Mouse (Mus musculus): ENCODE results near the gene Asic4.

The Asic4 gene

DNA sequence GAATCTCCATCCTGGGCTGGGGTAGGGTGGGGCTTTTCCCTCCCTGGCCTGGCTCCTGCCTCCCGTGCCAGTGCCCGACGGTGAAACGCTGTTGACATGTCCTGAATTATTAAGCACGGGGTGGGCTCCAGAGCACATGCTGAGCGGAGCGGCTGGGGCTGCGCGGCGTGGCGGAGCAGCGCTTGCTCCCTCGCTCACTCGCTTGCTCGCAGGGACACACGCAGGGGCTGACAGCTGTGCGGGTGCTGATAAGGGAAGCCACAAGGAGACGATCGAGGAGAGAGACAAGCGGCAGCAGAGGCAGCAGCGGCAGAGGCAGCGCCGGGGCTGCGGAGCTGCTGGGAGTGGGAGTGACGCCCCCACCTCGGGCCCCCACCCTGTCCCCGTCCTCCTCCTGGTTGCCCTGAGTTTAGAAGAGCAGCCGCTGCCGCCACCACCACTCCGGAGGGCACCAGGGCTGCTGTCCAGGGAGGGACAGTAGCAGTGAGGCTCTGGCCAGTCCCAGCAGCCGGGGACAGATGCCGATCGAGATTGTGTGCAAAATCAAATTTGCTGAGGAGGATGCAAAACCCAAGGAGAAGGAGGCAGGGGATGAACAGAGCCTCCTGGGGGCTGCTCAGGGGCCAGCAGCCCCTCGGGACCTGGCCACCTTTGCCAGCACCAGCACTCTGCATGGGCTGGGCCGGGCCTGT, at the start of gene Asic4:
Gene Asic4 (plus strand): TSS at position 123 of the 692 bp plus-strand sequence.
- in situ Hi-C loops (cut with MboI): no loop called here

DNA sequence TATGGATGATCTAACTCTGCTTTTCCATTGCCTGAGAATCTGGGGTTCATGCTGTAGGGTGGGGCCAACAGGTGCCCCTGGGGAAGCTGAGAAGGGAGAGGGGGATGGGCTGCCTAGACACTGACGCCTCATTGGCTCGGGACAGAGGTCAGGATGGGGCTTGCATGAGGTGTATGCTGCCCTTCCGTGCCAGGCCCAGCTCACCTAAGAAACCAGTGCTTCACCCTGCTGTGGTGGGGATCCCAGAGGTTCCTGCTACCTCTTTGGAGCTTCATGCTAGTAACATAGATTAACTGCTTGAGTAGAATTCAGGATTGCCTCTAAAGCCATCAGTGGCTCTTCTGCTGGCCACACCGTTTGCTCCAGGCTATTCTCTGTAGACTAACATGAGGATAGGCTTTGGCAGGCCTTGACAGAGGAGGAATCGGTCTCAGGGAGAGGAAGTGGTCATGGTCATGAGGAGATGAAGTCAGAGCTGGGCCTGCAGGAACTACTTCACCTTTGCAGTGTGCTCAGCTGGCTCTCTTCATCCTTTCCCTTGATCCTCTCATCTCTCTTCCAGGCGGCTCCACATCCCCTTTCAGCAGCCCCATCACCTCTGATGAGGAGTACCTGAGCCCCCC, 49.6 kb upstream of the Asic4 start:
- in situ Hi-C loops (cut with MboI): no loop called here

DNA sequence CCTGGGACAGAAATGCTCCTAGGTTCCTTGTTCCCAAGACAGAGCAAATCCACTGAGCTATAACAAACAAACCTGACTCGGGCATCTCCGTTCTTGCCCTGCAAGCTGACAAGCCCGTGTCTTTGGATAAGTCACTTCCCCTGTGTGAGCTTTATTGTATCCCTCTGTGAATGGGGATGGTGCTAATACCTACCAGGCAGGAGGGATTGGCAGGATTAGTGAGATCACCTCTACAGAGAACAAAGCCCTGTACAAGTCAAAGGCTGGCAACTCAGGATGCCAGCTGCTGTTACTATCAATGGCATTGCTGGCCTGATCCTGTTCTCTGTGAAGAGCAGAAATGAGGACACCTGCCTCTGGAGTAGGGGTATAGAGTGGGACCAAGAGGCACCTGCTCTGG, 44.7 kb upstream of the Asic4 start:
- in situ Hi-C loops (cut with MboI): no loop called here

DNA sequence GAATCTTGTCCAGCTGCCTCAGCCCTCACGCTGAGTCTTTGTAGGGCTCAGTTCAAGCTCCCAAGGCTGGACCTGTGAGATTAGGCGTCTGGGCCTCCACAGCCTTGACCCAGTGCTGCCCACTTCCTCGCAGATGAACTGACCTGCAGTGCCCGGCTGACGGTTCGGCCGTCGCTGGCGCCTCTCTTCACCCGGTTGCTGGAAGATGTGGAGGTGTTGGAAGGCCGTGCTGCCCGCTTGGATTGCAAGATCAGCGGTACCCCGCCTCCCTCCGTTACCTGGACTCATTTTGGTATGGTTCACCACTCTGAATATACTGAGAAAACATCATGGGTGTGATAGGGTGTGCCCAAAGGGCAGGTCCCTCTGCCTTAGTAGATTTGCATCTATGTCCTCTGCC, 44.1 kb upstream of the Asic4 start:
- in situ Hi-C loops (cut with MboI): no loop called here

- in situ Hi-C loops (cut with MboI): no loop called here
Observed at GRCm38 (mm10) chr1:75407056-75407455, 43.2 kb upstream of the Asic4 start.

DNA sequence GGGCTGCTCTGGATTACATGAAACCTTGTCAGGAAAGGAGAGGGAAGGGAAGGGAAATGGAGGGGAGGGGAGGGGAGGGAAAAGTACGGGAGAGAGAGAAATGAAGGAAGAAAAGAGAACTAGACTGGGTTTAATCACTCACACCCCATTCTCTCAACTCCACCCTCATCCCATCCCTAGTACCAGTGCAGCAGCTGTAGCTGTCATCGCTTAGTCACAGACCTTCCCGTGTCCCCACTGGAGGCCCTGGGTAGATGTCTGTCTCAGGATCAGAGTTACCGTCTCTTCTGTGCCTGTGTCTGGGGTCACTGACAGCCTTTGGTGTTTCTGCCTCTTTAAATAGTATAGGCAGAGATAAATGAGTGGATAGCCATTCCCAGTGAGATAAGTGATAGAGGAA, 42.0 kb upstream of the Asic4 start:
- in situ Hi-C loops (cut with MboI): no loop called here

DNA sequence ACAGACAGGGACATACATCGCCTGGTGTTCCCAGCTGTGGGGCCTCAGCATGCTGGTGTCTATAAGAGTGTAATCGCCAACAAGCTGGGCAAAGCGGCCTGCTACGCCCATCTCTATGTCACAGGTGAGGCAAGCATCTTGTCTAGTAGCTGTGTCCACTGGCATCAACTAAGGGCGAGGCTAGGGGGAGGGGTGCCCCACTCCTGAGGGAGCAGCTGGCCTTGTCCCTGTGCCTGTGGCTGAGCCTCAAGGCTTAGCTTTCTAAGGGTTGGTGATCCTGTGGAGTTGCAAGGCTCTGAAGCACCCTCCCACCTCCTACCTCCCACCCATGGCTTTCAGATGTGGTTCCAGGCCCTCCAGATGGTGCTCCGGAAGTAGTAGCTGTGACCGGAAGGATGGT, 40.3 kb upstream of the Asic4 start:
- in situ Hi-C loops (cut with MboI): no loop called here

GRCm38 (mm10) chr1:75412196-75412595, 38.0 kb upstream of the Asic4 start:
- in situ Hi-C loops (cut with MboI): no loop called here

DNA sequence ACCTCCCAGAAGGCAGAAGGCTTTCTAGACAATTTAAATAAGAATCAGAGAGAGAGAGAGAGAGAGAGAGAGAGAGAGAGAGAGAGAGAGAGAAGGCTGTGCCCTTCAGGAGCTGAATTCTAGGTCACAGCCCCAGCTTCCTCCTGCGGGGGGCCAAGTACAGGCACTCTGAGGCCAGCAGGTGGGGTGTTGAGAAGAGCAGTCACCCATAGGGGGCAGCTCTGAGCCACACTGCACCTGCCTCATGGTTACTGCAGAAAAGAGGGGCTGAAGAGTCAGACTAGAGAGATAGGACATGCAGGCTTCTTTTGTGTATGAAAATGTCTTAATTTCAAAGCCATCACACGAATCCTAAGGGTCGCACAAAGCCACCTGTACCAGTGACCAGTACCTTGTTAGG, 36.5 kb upstream of the Asic4 start:
- in situ Hi-C loops (cut with MboI): no loop called here

GRCm38 (mm10) chr1:75421794-75422193, 28.4 kb upstream of the Asic4 start:
- in situ Hi-C loops (cut with MboI): no loop called here

DNA sequence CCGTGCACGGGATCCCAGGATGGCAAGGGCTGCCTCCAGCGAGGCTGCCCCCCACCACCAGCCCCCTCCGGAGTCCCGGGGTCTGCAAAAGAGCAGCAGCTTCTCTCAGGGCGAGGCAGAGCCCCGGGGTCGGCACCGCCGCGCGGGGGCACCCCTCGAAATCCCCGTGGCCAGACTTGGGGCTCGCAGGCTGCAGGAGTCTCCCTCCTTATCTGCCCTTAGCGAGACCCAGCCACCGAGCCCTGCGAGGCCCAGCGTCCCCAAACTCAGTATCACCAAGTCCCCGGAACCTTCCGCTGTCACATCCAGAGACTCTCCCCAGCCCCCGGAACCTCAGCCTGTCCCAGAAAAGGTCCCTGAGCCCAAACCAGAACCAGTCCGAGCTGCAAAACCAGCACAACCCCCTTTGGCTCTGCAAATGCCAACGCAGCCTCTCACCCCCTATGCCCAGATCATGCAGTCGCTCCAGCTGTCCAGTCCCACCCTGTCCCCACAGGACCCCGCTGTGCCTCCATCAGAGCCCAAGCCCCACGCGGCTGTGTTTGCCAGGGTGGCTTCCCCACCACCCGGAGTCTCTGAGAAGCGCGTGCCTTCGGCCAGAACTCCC, 27.9 kb upstream of the Asic4 start:
- in situ Hi-C loops (cut with MboI): no loop called here

- in situ Hi-C loops (cut with MboI): no loop called here
Observed at GRCm38 (mm10) chr1:75422823-75423471, 27.3 kb upstream of the Asic4 start.

- in situ Hi-C loops (cut with MboI): no loop called here
Observed at GRCm38 (mm10) chr1:75423780-75424390, 26.4 kb upstream of the Asic4 start.

DNA sequence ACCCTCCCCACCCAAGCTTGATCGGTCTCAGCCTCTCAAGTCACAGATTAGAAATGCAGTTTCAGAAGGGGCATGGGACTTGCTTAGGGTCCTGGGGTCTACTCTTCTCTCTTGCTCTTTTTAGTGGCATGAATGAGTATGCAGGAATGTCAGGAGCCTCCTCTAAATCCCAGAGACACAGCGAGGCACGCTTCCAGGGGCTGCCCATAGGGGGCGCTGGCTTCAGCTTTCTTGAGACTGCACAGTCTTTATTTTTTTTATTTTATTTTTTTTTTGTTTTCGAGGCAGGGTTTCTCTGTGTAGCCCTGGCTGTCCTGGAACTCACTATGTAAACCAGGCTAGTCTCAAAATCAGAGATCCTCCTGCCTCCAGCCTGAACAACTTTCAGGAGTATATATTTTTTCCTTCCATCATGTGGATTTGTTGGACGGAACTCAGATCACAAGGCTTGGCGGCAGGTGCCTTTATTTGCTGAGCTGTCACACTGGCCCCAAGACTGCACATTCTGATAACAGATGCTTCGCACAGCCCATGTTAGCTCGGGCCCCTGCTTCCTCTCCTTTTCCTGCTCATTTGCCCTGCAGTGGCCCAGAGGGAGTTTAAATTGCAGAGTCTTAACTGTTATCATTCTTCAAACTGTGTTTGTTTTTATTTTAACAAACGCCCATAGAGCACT, 24.3 kb upstream of the Asic4 start:
- in situ Hi-C loops (cut with MboI): no loop called here

DNA sequence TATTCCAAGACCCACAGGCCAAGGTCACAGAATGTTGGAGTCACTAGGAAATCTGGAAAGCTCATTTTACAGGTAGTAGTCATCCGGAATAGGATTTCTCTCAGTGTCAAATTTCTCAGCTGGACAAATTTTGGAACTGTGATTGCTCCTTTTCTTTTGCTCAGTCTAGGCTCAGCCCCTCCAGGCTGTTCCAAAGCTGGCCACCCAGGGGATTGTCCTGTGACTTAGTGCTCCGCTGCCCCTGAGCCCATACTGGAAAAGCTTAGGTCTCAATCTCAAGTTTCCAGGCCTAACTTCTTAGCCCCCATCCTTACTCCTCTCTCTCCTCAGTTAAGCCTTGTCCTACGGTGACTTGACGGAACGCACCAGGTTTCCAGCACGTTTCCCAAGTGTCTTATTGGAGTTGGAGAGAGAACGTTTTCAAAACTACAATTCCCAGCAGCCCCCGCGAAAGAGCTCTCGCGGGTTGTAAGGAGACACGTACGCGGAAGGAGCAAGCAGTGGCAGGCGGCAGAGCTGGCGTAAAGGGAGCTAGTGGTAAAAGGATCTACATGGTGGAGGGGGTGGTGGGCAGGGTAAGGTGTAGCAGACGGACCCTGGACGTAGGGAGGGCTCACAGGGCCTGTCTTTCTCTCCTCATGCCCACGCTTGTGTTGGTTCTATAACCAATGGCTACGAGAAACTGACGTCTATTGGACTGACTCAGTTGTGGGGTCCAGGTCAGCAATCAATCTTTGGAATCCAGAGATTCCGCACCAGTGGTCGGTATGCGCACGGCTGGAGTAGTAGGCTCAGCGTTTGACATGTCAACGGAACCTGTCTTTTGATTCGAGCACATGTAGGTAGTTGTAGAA, 14.5 kb upstream of the Asic4 start, which contains the start of gene Gmppa:
Gene Gmppa (plus strand): TSS at position 456 of the 854 bp plus-strand sequence.
- in situ Hi-C loops (cut with MboI): no loop called here

- in situ Hi-C loops (cut with MboI): no loop called here
Observed at GRCm38 (mm10) chr1:75438782-75439181, 11.5 kb upstream of the Asic4 start.

GRCm38 (mm10) chr1:75440661-75441060, 9.6 kb upstream of the Asic4 start:
- in situ Hi-C loops (cut with MboI): no loop called here

DNA sequence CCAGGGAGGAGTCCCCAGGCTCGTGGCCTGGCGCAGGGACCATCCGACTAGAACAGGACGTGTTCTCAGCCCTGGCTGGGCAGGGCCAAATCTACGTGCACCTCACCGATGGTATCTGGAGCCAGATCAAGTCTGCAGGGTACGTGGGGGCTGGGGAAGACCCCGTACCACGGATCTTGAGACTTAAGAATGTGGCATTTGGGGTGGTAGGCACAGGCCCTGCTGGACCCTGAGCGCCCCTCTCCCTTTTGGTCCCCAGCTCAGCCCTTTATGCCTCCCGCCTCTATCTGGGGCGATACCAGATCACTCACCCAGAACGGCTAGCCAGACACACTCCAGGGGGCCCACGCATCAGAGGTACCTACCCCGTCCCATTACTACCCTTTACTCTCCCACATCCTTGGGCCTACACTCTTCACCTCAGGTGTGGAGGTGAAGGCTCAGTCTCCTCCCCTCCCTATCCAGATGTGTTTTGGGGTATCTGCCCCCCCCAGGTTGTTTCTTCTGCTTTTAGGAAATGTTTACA, 8.7 kb upstream of the Asic4 start:
- in situ Hi-C loops (cut with MboI): no loop called here

GRCm38 (mm10) chr1:75442171-75442570, 8.1 kb upstream of the Asic4 start:
- in situ Hi-C loops (cut with MboI): no loop called here

GRCm38 (mm10) chr1:75442811-75443210, 7.4 kb upstream of the Asic4 start:
- in situ Hi-C loops (cut with MboI): no loop called here
